Mouse (Mus musculus) forebrain, postnatal 0 days (tissue): ENCODE data around the gene Olfr1294. TPM values are rescaled to one million over a fixed set of nuclear protein-coding genes. Genes with fewer than 3 reads are reported as not detected.

Source experiments
- ATAC-seq: fragments of 200-750 bp; cut with Nextera tagmentation; 2 replicates; pipeline ENCODE4 v1.8.0; 2017; ENCODE audit warnings: mild to moderate bottlenecking, moderate library complexity
- DNase-seq: peaks from one replicate; pipeline ENCODE4 v3.0.0-alpha.2; 2015
- H3K27ac ChIP-seq: fragments of 300-500 bp; sonication (generic); 2 replicates; pipeline ENCODE4 v1.5.1; 2014; ENCODE audit warnings: low read depth, mild to moderate bottlenecking, antibody characterized with exemption, low read length, moderate library complexity, mixed read lengths
- H3K27me3 ChIP-seq: fragments of 300-500 bp; sonication (generic); 2 replicates; pipeline ENCODE4 v1.6.1; 2014; ENCODE audit warnings: mild to moderate bottlenecking, low read length, mixed read lengths; ENCODE audit not compliant: insufficient read depth
- H3K36me3 ChIP-seq: fragments of 300-500 bp; sonication (generic); 2 replicates; pipeline ENCODE4 v1.6.1; 2014; ENCODE audit warnings: mild to moderate bottlenecking, moderate library complexity; ENCODE audit not compliant: insufficient read depth
- H3K4me1 ChIP-seq: fragments of 300-500 bp; sonication (generic); 2 replicates; pipeline ENCODE4 v1.6.1; 2014; ENCODE audit warnings: antibody characterized with exemption; ENCODE audit not compliant: insufficient read depth
- H3K4me2 ChIP-seq: fragments of 300-500 bp; sonication (generic); 2 replicates; pipeline ENCODE4 v1.6.1; 2014; ENCODE audit warnings: low read depth, mild to moderate bottlenecking, moderate library complexity
- H3K4me3 ChIP-seq: fragments of 300-500 bp; sonication (generic); 2 replicates; pipeline ENCODE4 v1.5.1; 2014; ENCODE audit warnings: low read depth, low read length, mixed read lengths
- H3K9ac ChIP-seq: fragments of 300-500 bp; sonication (generic); 2 replicates; pipeline ENCODE4 v1.6.1; 2014; ENCODE audit warnings: mild to moderate bottlenecking
- H3K9me3 ChIP-seq: fragments of 300-500 bp; sonication (generic); 2 replicates; pipeline ENCODE4 v1.6.1; 2016; ENCODE audit warnings: low read length
- CTCF ChIP-seq: sonication (generic); IDR thresholded peaks from 2 replicates; pipeline ENCODE4 v1.5.1; 2016; ENCODE audit warnings: antibody characterized with exemption, control low read depth, low read depth
- WGBS: fragments of 180-500 bp; shearing (Covaris S2); extraction: QIAGEN DNeasy Blood & Tissue Kit; methylation state at CpG from one replicate; pipeline ENCODE4 v1.1.7; 2014; 5-methylcytosine and 5-hydroxymethylcytosine counted together
- polyA plus RNA-seq: library from polyadenylated mRNA; unstranded; fragments of >200 nt; fragmentation: Nextera tagmentation; extraction: Ambion mirVana; gene quantifications from 2 replicates; pipeline ENCODE4 v1.2.1, GENCODE M21; 2015
- total RNA-seq: library from RNA; depleted of rRNA; stranded (reverse); fragments of >200 nt; gene quantifications from 2 replicates; pipeline ENCODE4 v1.2.3, GENCODE M21; 2014; rRNA removed

Gene Olfr1294
- not detected in 2 replicates for total RNA-seq
- polyA plus RNA-seq, result not detected in 2 replicates

GRCm38 (mm10) chr2:111540191-111540590, at the start of gene Olfr1294:
Gene Olfr1294 (minus strand): TSS chr2:111540291.
- Histone ChIP-seq H3K4me1 (no peaks in the 10 kb centered on the region), H3K27ac (no peak within 1 kb of the TSS), H3K4me3 (no peak within 1 kb of the TSS), H3K36me3 (no peaks in the 10 kb centered on the region), H3K9me3 (no peaks in the 10 kb centered on the region), H3K4me2 (no peak within 1 kb of the TSS), H3K9ac (no peak within 1 kb of the TSS), H3K27me3 (no peaks in the 10 kb centered on the region)
- no peak for ATAC-seq
- 49% methylated on average over 1 of the region's 1 CpGs for WGBS
- DNase-seq, result no peak
- TF ChIP-seq CTCF, result no peak

- Histone ChIP-seq H3K4me1 (no peaks in the 10 kb centered on the region), H3K36me3 (no peaks in the 10 kb centered on the region), H3K27ac (no peak within 1 kb of the TSS), H3K27me3 (no peaks in the 10 kb centered on the region), H3K9ac (no peak within 1 kb of the TSS), H3K4me3 (no peak within 1 kb of the TSS), H3K4me2 (no peak within 1 kb of the TSS), H3K9me3 (no peaks in the 10 kb centered on the region)
- DNase-seq (no peak), ATAC-seq (no peak)
- no peak for TF ChIP-seq CTCF
Observed at GRCm38 (mm10) chr2:111569581-111569980, 29.5 kb upstream of the Olfr1294 start, which contains the start of gene Olfr1295. Gene Olfr1295 (minus strand): TSS chr2:111569681.

- H3K4me2 ChIP-seq, result no peak within 1 kb of the TSS
- H3K9ac ChIP-seq, result no peak within 1 kb of the TSS
- no peaks in the 10 kb centered on the region for H3K27me3 ChIP-seq
- no peak within 1 kb of the TSS for H3K4me3 ChIP-seq
- H3K36me3 ChIP-seq, result no peaks in the 10 kb centered on the region
- no peaks in the 10 kb centered on the region for H3K4me1 ChIP-seq
- no peak for TF ChIP-seq CTCF
- H3K9me3 ChIP-seq, result no peaks in the 10 kb centered on the region
- ATAC-seq (no peak), DNase-seq (no peak)
- H3K27ac ChIP-seq, result no peak within 1 kb of the TSS
- 95% methylated on average over 1 of the region's 1 CpGs for WGBS
Observed at GRCm38 (mm10) chr2:111524903-111525302, 15.2 kb downstream of the Olfr1294 start, which contains the start of gene Olfr1293-ps. Gene Olfr1293-ps (plus strand): TSS chr2:111525203.

GRCm38 (mm10) chr2:111517451-111517850, 22.6 kb downstream of the Olfr1294 start:
- Histone ChIP-seq H3K9me3 (no peaks in the 10 kb centered on the region), H3K9ac (no peak overlapping the region), H3K27ac (no peak overlapping the region), H3K4me3 (no peak overlapping the region), H3K27me3 (no peaks in the 10 kb centered on the region), H3K36me3 (no peaks in the 10 kb centered on the region), H3K4me2 (no peak overlapping the region), H3K4me1 (no peaks in the 10 kb centered on the region)
- WGBS, result 90% methylated on average over 10 of the region's 10 CpGs
- ATAC-seq (no peak), DNase-seq (no peak)
- no peak for TF ChIP-seq CTCF

GRCm38 (mm10) chr2:111496880-111497279, 43.2 kb downstream of the Olfr1294 start, which contains the start of gene Olfr1291-ps1:
Gene Olfr1291-ps1 (plus strand): TSS chr2:111497180.
- Histone ChIP-seq H3K9ac (no peak within 1 kb of the TSS), H3K4me2 (no peak within 1 kb of the TSS), H3K4me1 (no peaks in the 10 kb centered on the region), H3K36me3 (no peaks in the 10 kb centered on the region), H3K9me3 (no peaks in the 10 kb centered on the region), H3K4me3 (no peak within 1 kb of the TSS), H3K27me3 (no peaks in the 10 kb centered on the region), H3K27ac (no peak within 1 kb of the TSS)
- WGBS, result 92% methylated on average over 3 of the region's 3 CpGs
- ATAC-seq, result no peak
- no peak for DNase-seq
- no peak for TF ChIP-seq CTCF

- 78% methylated on average over 5 of the region's 5 CpGs for WGBS
- H3K4me2 ChIP-seq, result no peak within 1 kb of the TSS
- H3K4me1 ChIP-seq, result no peaks in the 10 kb centered on the region
- H3K36me3 ChIP-seq, result no peaks in the 10 kb centered on the region
- no peak within 1 kb of the TSS for H3K9ac ChIP-seq
- no peak for ATAC-seq
- H3K9me3 ChIP-seq, result no peaks in the 10 kb centered on the region
- no peak within 1 kb of the TSS for H3K27ac ChIP-seq
- TF ChIP-seq CTCF, result no peak
- no peaks in the 10 kb centered on the region for H3K27me3 ChIP-seq
- H3K4me3 ChIP-seq, result no peak within 1 kb of the TSS
- DNase-seq, result no peak
Observed at GRCm38 (mm10) chr2:111493729-111494128, 46.4 kb downstream of the Olfr1294 start, which contains the start of gene Olfr1290. Gene Olfr1290 (minus strand): TSS chr2:111493829.

Other genes starting within 250 kb of the Olfr1294 start
- not detected in 2 replicates for gene Olfr1279, start 239.7 kb downstream of the Olfr1294 start, total RNA-seq
- gene Olfr1279, start 239.7 kb downstream of the Olfr1294 start, polyA plus RNA-seq, result not detected in 2 replicates
- not detected in 2 replicates for gene Olfr1280, start 226.3 kb downstream of the Olfr1294 start, total RNA-seq
- not detected in 2 replicates for gene Olfr1280, start 226.3 kb downstream of the Olfr1294 start, polyA plus RNA-seq
- gene Olfr1281, start 213.8 kb downstream of the Olfr1294 start, total RNA-seq, result not detected in 2 replicates
- not detected in 2 replicates for gene Olfr1281, start 213.8 kb downstream of the Olfr1294 start, polyA plus RNA-seq
- gene Olfr1282, start 204.2 kb downstream of the Olfr1294 start, total RNA-seq, result not detected in 2 replicates
- gene Olfr1282, start 204.2 kb downstream of the Olfr1294 start, polyA plus RNA-seq, result not detected in 2 replicates
- gene Olfr1283, start 173.5 kb downstream of the Olfr1294 start, total RNA-seq, result not detected in 2 replicates
- gene Olfr1283, start 173.5 kb downstream of the Olfr1294 start, polyA plus RNA-seq, result not detected in 2 replicates
- gene Olfr1284, start 164.8 kb downstream of the Olfr1294 start, total RNA-seq, result not detected in 2 replicates
- gene Olfr1284, start 164.8 kb downstream of the Olfr1294 start, polyA plus RNA-seq, result not detected in 2 replicates
- gene Olfr1286, start 117.2 kb downstream of the Olfr1294 start, total RNA-seq, result not detected in 2 replicates
- not detected in 2 replicates for gene Olfr1286, start 117.2 kb downstream of the Olfr1294 start, polyA plus RNA-seq
- not detected in 2 replicates for gene Olfr1287, start 91.1 kb downstream of the Olfr1294 start, total RNA-seq
- not detected in 2 replicates for gene Olfr1287, start 91.1 kb downstream of the Olfr1294 start, polyA plus RNA-seq
- gene Olfr1288, start 66.2 kb downstream of the Olfr1294 start, total RNA-seq, result not detected in 2 replicates
- not detected in 2 replicates for gene Olfr1288, start 66.2 kb downstream of the Olfr1294 start, polyA plus RNA-seq
- gene Olfr1289, start 59.5 kb downstream of the Olfr1294 start, total RNA-seq, result not detected in 2 replicates
- gene Olfr1289, start 59.5 kb downstream of the Olfr1294 start, polyA plus RNA-seq, result not detected in 2 replicates
- gene Olfr1290, start 46.5 kb downstream of the Olfr1294 start, total RNA-seq, result not detected in 2 replicates
- gene Olfr1290, start 46.5 kb downstream of the Olfr1294 start, polyA plus RNA-seq, result not detected in 2 replicates
- not detected in 2 replicates for gene Olfr1291-ps1, start 43.1 kb downstream of the Olfr1294 start, total RNA-seq
- gene Olfr1291-ps1, start 43.1 kb downstream of the Olfr1294 start, polyA plus RNA-seq, result not detected in 2 replicates
- gene Olfr1293-ps, start 15.1 kb downstream of the Olfr1294 start, total RNA-seq, result not detected in 2 replicates
- not detected in 2 replicates for gene Olfr1293-ps, start 15.1 kb downstream of the Olfr1294 start, polyA plus RNA-seq
- gene Olfr1295, start 29.4 kb upstream of the Olfr1294 start, total RNA-seq, result not detected in 2 replicates
- gene Olfr1295, start 29.4 kb upstream of the Olfr1294 start, polyA plus RNA-seq, result not detected in 2 replicates
- gene Olfr1297, start 86.2 kb upstream of the Olfr1294 start, total RNA-seq, result not detected in 2 replicates
- gene Olfr1297, start 86.2 kb upstream of the Olfr1294 start, polyA plus RNA-seq, result not detected in 2 replicates
- gene Olfr1298, start 108.9 kb upstream of the Olfr1294 start, total RNA-seq, result not detected in 2 replicates
- gene Olfr1298, start 108.9 kb upstream of the Olfr1294 start, polyA plus RNA-seq, result not detected in 2 replicates
- not detected in 2 replicates for gene Olfr1299, start 121.1 kb upstream of the Olfr1294 start, total RNA-seq
- not detected in 2 replicates for gene Olfr1299, start 121.1 kb upstream of the Olfr1294 start, polyA plus RNA-seq
- not detected in 2 replicates for gene Olfr1301, start 210.7 kb upstream of the Olfr1294 start, total RNA-seq
- gene Olfr1301, start 210.7 kb upstream of the Olfr1294 start, polyA plus RNA-seq, result not detected in 2 replicates
- gene Olfr1302, start 237.1 kb upstream of the Olfr1294 start, total RNA-seq, result not detected in 2 replicates
- gene Olfr1302, start 237.1 kb upstream of the Olfr1294 start, polyA plus RNA-seq, result not detected in 2 replicates